8 mouse cellular contexts compared by ENCODE assay signal in genomic region chr2:118779504-118780480, GRCm38 (mm10). TPM values are rescaled to one million over a fixed set of nuclear protein-coding genes. Genes with fewer than 3 reads are reported as not detected.
DNase-seq lines count a peak whose midpoint lies in the region; ATAC-seq and TF ChIP-seq lines count a peak whose summit lies in the region.

TSS of gene Disp2 (plus strand) at chr2:118779719.

- H3K4me2 ChIP-seq in embryonic facial prominence, embryonic 15.5 days (replicated peaks) = peak within 1 kb of the TSS; percentile 60
- peak within 1 kb of the TSS; percentile 74 for H3K4me2 ChIP-seq in kidney, embryonic 15.5 days
- peak within 1 kb of the TSS; percentile 72 for H3K4me2 ChIP-seq in liver, embryonic 11.5 days
- H3K4me2 ChIP-seq in myocyte (ENCODE audit: low read depth) = peak within 1 kb of the TSS; percentile 78

- H3K9ac ChIP-seq in embryonic facial prominence, embryonic 15.5 days = 0 out of 2 replicates have a peak within 1 kb of the TSS, but pooled peaks have one; percentile 12
- no peak within 1 kb of the TSS for H3K9ac ChIP-seq in kidney, embryonic 15.5 days
- no peak within 1 kb of the TSS for H3K9ac ChIP-seq in liver, embryonic 11.5 days (ENCODE audit: low read depth, low read length)

- no peak within 1 kb of the TSS for H3ac ChIP-seq in myocyte (ENCODE audit: control insufficient read depth, insufficient read length)

- no peaks in the 10 kb centered on the region for H3K36me3 ChIP-seq in embryonic facial prominence, embryonic 15.5 days
- H3K36me3 ChIP-seq in heart, embryonic 10.5 days = no peaks in the 10 kb centered on the region
- no peaks in the 10 kb centered on the region for H3K36me3 ChIP-seq in kidney, embryonic 15.5 days
- no peaks in the 10 kb centered on the region for H3K36me3 ChIP-seq in liver, embryonic 11.5 days (ENCODE audit: control insufficient read depth, insufficient read depth, low read length)
- H3K36me3 ChIP-seq in myocyte (ENCODE audit: control insufficient read depth, insufficient read depth) = no peaks in the 10 kb centered on the region

- no peak for TF ChIP-seq POLR2A in bone marrow macrophage, adult 2 months (IDR thresholded peaks at IDR 0.05; ENCODE audit: borderline replicate concordance, low read depth, low read length)
- peak; percentile 20 for TF ChIP-seq POLR2A in myocyte (IDR thresholded peaks at IDR 0.05; ENCODE audit: insufficient read length, low read depth)

- TF ChIP-seq CTCF in bone marrow macrophage, adult 2 months (IDR thresholded peaks at IDR 0.05; ENCODE audit: low read depth, low read length) = no peak

- peak within 1 kb of the TSS; percentile 17; the same call in 1 of the 2 replicates for H3K4me3 ChIP-seq in bone marrow macrophage, adult 2 months (ENCODE audit: insufficient read depth, low read length)
- peak within 1 kb of the TSS; percentile 39 for H3K4me3 ChIP-seq in embryonic facial prominence, embryonic 15.5 days (replicated peaks)
- H3K4me3 ChIP-seq in heart, embryonic 10.5 days = peak within 1 kb of the TSS; percentile 51
- H3K4me3 ChIP-seq in kidney, embryonic 15.5 days (replicated peaks) = peak within 1 kb of the TSS; percentile 43
- H3K4me3 ChIP-seq in liver, embryonic 11.5 days (ENCODE audit: low read depth, low read length) = peak within 1 kb of the TSS; percentile 39
- peak within 1 kb of the TSS; percentile 6 for H3K4me3 ChIP-seq in myocyte

- 10% methylated on average over 39 of the region's 39 CpGs for WGBS in embryonic facial prominence, embryonic 15.5 days
- WGBS in heart, embryonic 10.5 days = 10% methylated on average over 39 of the region's 39 CpGs
- WGBS in kidney, embryonic 15.5 days = 13% methylated on average over 39 of the region's 39 CpGs
- 13% methylated on average over 39 of the region's 39 CpGs for WGBS in liver, embryonic 11.5 days

- ATAC-seq in embryonic facial prominence, embryonic 15.5 days (ENCODE audit: insufficient number of reproducible peaks, low FRiP score, low TSS enrichment, low read depth) = peak; percentile 86
- peak; percentile 91 for ATAC-seq in kidney, embryonic 15.5 days (replicated peaks; ENCODE audit: low FRiP score)
- ATAC-seq in liver, embryonic 11.5 days (replicated peaks; ENCODE audit: low FRiP score) = peak; percentile 79

- H3K27me3 ChIP-seq in embryonic facial prominence, embryonic 15.5 days = peaks cover 8% of the 10 kb centered on the region; the same call in 1 of the 2 replicates
- peaks cover 37% of the 10 kb centered on the region for H3K27me3 ChIP-seq in heart, embryonic 10.5 days (ENCODE audit: insufficient read depth, poor library complexity, severe bottlenecking)
- H3K27me3 ChIP-seq in kidney, embryonic 15.5 days = peaks cover 20% of the 10 kb centered on the region
- peaks cover 6% of the 10 kb centered on the region; the same call in 1 of the 2 replicates for H3K27me3 ChIP-seq in liver, embryonic 11.5 days (replicated peaks; ENCODE audit: control insufficient read depth, insufficient read depth, low read length)
- H3K27me3 ChIP-seq in myocyte (ENCODE audit: control insufficient read depth, insufficient read depth, insufficient read length) = no peaks in the 10 kb centered on the region

- H3K27ac ChIP-seq in bone marrow macrophage, adult 2 months (ENCODE audit: insufficient read depth, low read depth, low read length) = no peak within 1 kb of the TSS
- H3K27ac ChIP-seq in embryonic facial prominence, embryonic 15.5 days (replicated peaks) = no peak within 1 kb of the TSS
- peak within 1 kb of the TSS; percentile 2; the same call in 1 of the 2 replicates for H3K27ac ChIP-seq in heart, embryonic 10.5 days
- no peak within 1 kb of the TSS for H3K27ac ChIP-seq in kidney, embryonic 15.5 days
- H3K27ac ChIP-seq in liver, embryonic 11.5 days (ENCODE audit: low read depth, low read length) = no peak within 1 kb of the TSS

- H3K4me1 ChIP-seq in bone marrow macrophage, adult 2 months (ENCODE audit: control insufficient read depth, insufficient read depth, low read length) = 0 out of 2 replicates have a peak, but pooled peaks cover 2% of the 10 kb centered on the region
- H3K4me1 ChIP-seq in embryonic facial prominence, embryonic 15.5 days = peaks cover 18% of the 10 kb centered on the region
- peaks cover 20% of the 10 kb centered on the region for H3K4me1 ChIP-seq in heart, embryonic 10.5 days
- H3K4me1 ChIP-seq in kidney, embryonic 15.5 days = peaks cover 11% of the 10 kb centered on the region
- H3K4me1 ChIP-seq in liver, embryonic 11.5 days (replicated peaks; ENCODE audit: control insufficient read depth, insufficient read depth, low read length) = peaks cover 14% of the 10 kb centered on the region

- peak; percentile 14 for DNase-seq in 416B (ENCODE audit: low read depth)
- DNase-seq in heart, embryonic 10.5 days (ENCODE audit: low spot score) = peak; percentile 96
- peak; percentile 92 for DNase-seq in liver, embryonic 11.5 days (ENCODE audit: low spot score)
- DNase-seq in spleen, postnatal 4 days (ENCODE audit: low spot score in 2 of 2) = peak; percentile 85 to 93

- H3K79me2 ChIP-seq in myocyte (ENCODE audit: control insufficient read depth, insufficient read depth) = no peaks in the 10 kb centered on the region

- H3K9me3 ChIP-seq in embryonic facial prominence, embryonic 15.5 days (replicated peaks) = no peaks in the 10 kb centered on the region
- no peaks in the 10 kb centered on the region for H3K9me3 ChIP-seq in heart, embryonic 10.5 days
- H3K9me3 ChIP-seq in kidney, embryonic 15.5 days (replicated peaks) = no peaks in the 10 kb centered on the region
- no peaks in the 10 kb centered on the region for H3K9me3 ChIP-seq in liver, embryonic 11.5 days (ENCODE audit: control insufficient read depth, low read length)

TF ChIP-seq in myocyte, 11 proteins besides CTCF, POLR2A, EP300 and RAD21:
- TF ChIP-seq SRF (IDR thresholded peaks at IDR 0.05; ENCODE audit: control insufficient read depth, insufficient read length, low read depth) (no peak), POLR2AphosphoS2 (IDR thresholded peaks at IDR 0.05; ENCODE audit: insufficient read length, low read depth) (no peak), TCF12 (IDR thresholded peaks at IDR 0.05; ENCODE audit: insufficient read depth, poor library complexity, severe bottlenecking) (peak; percentile 51), REST (IDR thresholded peaks at IDR 0.05; ENCODE audit: insufficient read depth, insufficient read length) (peak; percentile 97), MYOG (IDR thresholded peaks at IDR 0.05; ENCODE audit: control insufficient read depth in 1 of 3, insufficient read depth in 1 of 3, insufficient read length in 2 of 3, low read depth in 2 of 3) (peak; percentile 59 to 94 (median 92)), TCF3 (IDR thresholded peaks at IDR 0.05; ENCODE audit: insufficient read length, low read depth) (peak; percentile 78), MYOD1 (IDR thresholded peaks at IDR 0.05; ENCODE audit: control insufficient read depth in 1 of 3, insufficient read length in 2 of 3, low read depth in 2 of 3) (peak in 2 of 3 experiments; percentile 83 to 93)
TF ChIP-seq in myocyte: peak in this region for 5.

RNA-seq across cellular contexts. Expression of gene Disp2, which starts in this region (rescaled TPM):
- polyA plus RNA-seq in bone marrow macrophage, adult 2 months (2012; ENCODE audit: insufficient read depth, insufficient read length, missing spikeins) = not detected in 2 replicates
- polyA plus RNA-seq in embryonic facial prominence, embryonic 15.5 days (2015; fragmentation: Nextera tagmentation; extraction: Ambion mirVana) = 0.37 and 0.68 TPM in 2 replicates
- 0.20 and 0.23 TPM in 2 replicates for polyA plus RNA-seq in heart, embryonic 10.5 days (2016; fragmentation: Nextera tagmentation; extraction: Ambion mirVana)
- polyA plus RNA-seq in kidney, embryonic 15.5 days (2015; fragmentation: Nextera tagmentation; extraction: Ambion mirVana) = 0.40 and 2.1 TPM in 2 replicates
- 0.32 and 0.60 TPM in 2 replicates for polyA plus RNA-seq in liver, embryonic 11.5 days (2014; fragmentation: Nextera tagmentation; extraction: Ambion mirVana)
- polyA plus RNA-seq in myocyte (2012; fragmentation: generic; extraction: Trizol) = 0.06 TPM

Comparison
In these comparisons a context has a peak if more than half of its experiments do, and no peak if none do; other contexts are left out.
1. Peak in ATAC-seq, H3K4me3 ChIP-seq, H3K9ac ChIP-seq and H3K4me2 ChIP-seq in embryonic facial prominence, embryonic 15.5 days; RNA of the gene not detected or under 1 TPM.
2. Peak in DNase-seq, H3K4me3 ChIP-seq and H3K27ac ChIP-seq in heart, embryonic 10.5 days; RNA of the gene not detected or under 1 TPM.
3. Peak in DNase-seq, ATAC-seq, H3K4me3 ChIP-seq and H3K4me2 ChIP-seq in liver, embryonic 11.5 days; RNA of the gene not detected or under 1 TPM.
4. DNase-seq: peak in every context shown above with its lines; median percentile 96 in heart, embryonic 10.5 days; 92 in liver, embryonic 11.5 days; 89 in spleen, postnatal 4 days; 14 in 416B.